Mouse (Mus musculus) ES-E14 (cell line): ENCODE data around the gene Vps16.

ENCODE experiments used
- CHD2 ChIP-seq: IDR thresholded peaks from 2 replicates; pipeline ENCODE4 v1.6.1; 2014; ENCODE audit warnings: mild to moderate bottlenecking, low read depth, low read length, inconsistent platforms
- HCFC1 ChIP-seq: IDR thresholded peaks from 2 replicates; pipeline ENCODE4 v1.6.1; 2012; ENCODE audit warnings: low read length, inconsistent platforms, borderline replicate concordance; ENCODE audit not compliant: insufficient read depth
- MAFK ChIP-seq: IDR thresholded peaks from 2 replicates; pipeline ENCODE4 v1.6.1; 2014; ENCODE audit warnings: mild to moderate bottlenecking, low read depth, low read length, inconsistent platforms; ENCODE audit not compliant: insufficient read depth
- ZNF384 ChIP-seq: IDR thresholded peaks from 2 replicates; pipeline ENCODE4 v1.6.1; 2012; ENCODE audit warnings: low read depth, low read length, inconsistent platforms

- no peak for TF ChIP-seq CHD2
- TF ChIP-seq ZNF384: no peak
- TF ChIP-seq HCFC1: no peak
- no peak for TF ChIP-seq MAFK
These were observed 6.3 kb downstream of the Vps16 start for GRCm38 (mm10) chr2:130430484-130430883.
